Mouse (Mus musculus) kidney, embryonic 15.5 days (tissue): ENCODE measurements around the gene Hoxd9. TPM values are rescaled to one million over a fixed set of nuclear protein-coding genes. Genes with fewer than 3 reads are reported as not detected.

ENCODE experiments used
- ATAC-seq: fragments of 200-750 bp; cut with Nextera tagmentation; replicated peaks from 2 replicates; pipeline ENCODE4 v1.8.0; 2017; ENCODE audit warnings: moderate TSS enrichment; ENCODE audit not compliant: low FRiP score
- H3K27ac ChIP-seq: fragments of 300-500 bp; sonication (generic); 2 replicates; pipeline ENCODE4 v1.5.1; 2015; ENCODE audit warnings: mild to moderate bottlenecking, inconsistent platforms
- H3K27me3 ChIP-seq: fragments of 300-500 bp; sonication (generic); 2 replicates; pipeline ENCODE4 v1.6.1; 2015; ENCODE audit warnings: inconsistent platforms
- H3K36me3 ChIP-seq: fragments of 300-500 bp; sonication (generic); 2 replicates; pipeline ENCODE4 v1.6.1; 2015; ENCODE audit warnings: inconsistent platforms
- H3K4me1 ChIP-seq: fragments of 300-500 bp; sonication (generic); 2 replicates; pipeline ENCODE4 v1.6.1; 2015; ENCODE audit warnings: inconsistent platforms
- H3K4me2 ChIP-seq: fragments of 300-500 bp; sonication (generic); 2 replicates; pipeline ENCODE4 v1.6.1; 2015; ENCODE audit warnings: moderate library complexity, mild to moderate bottlenecking, inconsistent platforms
- H3K4me3 ChIP-seq: fragments of 300-500 bp; sonication (generic); replicated peaks from 2 replicates; pipeline ENCODE4 v1.5.1; 2015; ENCODE audit warnings: mild to moderate bottlenecking, inconsistent platforms
- H3K9ac ChIP-seq: fragments of 300-500 bp; sonication (generic); 2 replicates; pipeline ENCODE4 v1.6.1; 2015; ENCODE audit warnings: mild to moderate bottlenecking, inconsistent platforms
- H3K9me3 ChIP-seq: fragments of 300-500 bp; sonication (generic); replicated peaks from 2 replicates; pipeline ENCODE4 v1.6.1; 2016; ENCODE audit warnings: inconsistent platforms
- WGBS: fragments of 180-500 bp; shearing (Covaris S2); methylation state at CpG from one replicate; pipeline ENCODE4 v1.1.7; 2015; ENCODE audit warnings: mixed read lengths; 5-methylcytosine and 5-hydroxymethylcytosine counted together
- polyA plus RNA-seq: library from polyadenylated mRNA; unstranded; fragments of >200 nt; fragmentation: Nextera tagmentation; extraction: Ambion mirVana; gene quantifications from 2 replicates; pipeline ENCODE4 v1.2.1, GENCODE M21; 2015

Hoxd9 gene
- polyA plus RNA-seq, 1 experiment from 2014 or later: 38.1 TPM

GRCm38 (mm10) chr2:74726973-74727639 is 29.6 kb downstream of the Hoxd9 start:
- peak overlapping the region; percentile 42 for H3K9ac ChIP-seq
- H3K36me3 ChIP-seq: peaks cover 34% of the 10 kb centered on the region
- H3K27me3 ChIP-seq: no peaks in the 10 kb centered on the region
- 9% methylated on average over 43 of the region's 43 CpGs for whole genome bisulfite sequencing
- peaks cover 88% of the 10 kb centered on the region for H3K4me1 ChIP-seq
- no peaks in the 10 kb centered on the region for H3K9me3 ChIP-seq
- H3K27ac ChIP-seq: peak overlapping the region; percentile 85
- H3K4me2 ChIP-seq: peak overlapping the region; percentile 65
- peak overlapping the region; percentile 40 for H3K4me3 ChIP-seq
- ATAC-seq: peak; percentile 3; the same call in 1 of the 2 replicates

DNA sequence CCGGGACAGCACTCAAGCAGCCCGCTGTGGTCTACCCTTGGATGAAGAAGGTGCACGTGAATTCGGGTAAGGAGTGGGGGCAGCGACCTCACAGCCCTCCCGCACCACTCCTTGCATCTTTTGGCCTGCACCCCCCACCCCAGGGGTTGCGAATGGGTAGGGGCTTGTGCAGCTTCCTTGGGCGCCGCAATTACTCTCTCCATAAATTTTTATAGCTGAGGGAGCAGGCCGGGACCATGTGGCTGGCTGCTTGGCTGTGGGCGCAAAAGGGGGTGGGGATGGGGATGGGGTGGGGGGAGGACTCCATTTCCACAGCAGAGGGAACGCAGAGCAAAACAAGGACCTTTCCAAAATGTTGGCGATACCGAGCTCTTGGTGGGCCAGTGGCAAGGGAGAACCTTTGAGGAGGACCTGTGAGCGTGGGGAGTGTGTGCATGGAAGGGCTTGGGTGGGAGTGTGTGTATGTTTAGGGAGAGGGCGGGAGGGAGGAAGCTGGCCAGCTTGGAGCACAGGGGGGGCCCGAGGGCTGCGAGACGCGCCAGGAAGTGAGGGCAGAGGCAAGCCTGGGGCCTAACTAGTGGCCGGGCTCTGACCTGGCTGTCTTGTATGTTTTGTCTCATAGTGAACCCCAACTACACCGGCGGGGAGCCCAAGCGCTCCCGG is 30.2 kb downstream of the Hoxd9 start:
- Histone ChIP-seq H3K4me3 (peak overlapping the region; percentile 40), H3K9me3 (no peaks in the 10 kb centered on the region), H3K9ac (peak overlapping the region; percentile 42), H3K27ac (peak overlapping the region; percentile 85), H3K27me3 (no peaks in the 10 kb centered on the region), H3K4me1 (peaks cover 88% of the 10 kb centered on the region), H3K4me2 (peak overlapping the region; percentile 65), H3K36me3 (peaks cover 34% of the 10 kb centered on the region)
- ATAC-seq: peak; percentile 67
- 10% methylated on average over 25 of the region's 25 CpGs for WGBS

DNA sequence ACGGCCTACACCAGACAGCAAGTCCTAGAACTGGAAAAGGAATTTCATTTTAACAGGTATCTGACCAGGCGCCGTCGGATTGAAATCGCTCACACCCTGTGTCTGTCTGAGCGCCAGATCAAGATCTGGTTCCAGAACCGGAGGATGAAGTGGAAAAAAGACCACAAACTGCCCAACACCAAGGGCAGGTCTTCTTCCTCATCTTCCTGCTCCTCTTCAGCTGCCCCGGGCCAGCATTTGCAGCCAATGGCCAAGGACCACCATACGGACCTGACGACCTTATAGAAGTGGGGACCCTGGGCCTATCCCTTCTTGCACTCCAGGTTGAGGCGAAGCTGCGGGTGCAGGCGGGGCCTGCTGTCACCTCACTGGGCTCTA is 30.8 kb downstream of the Hoxd9 start:
- Histone ChIP-seq H3K9ac (peak overlapping the region; percentile 39), H3K36me3 (peaks cover 34% of the 10 kb centered on the region), H3K27me3 (no peaks in the 10 kb centered on the region), H3K4me1 (peaks cover 88% of the 10 kb centered on the region), H3K27ac (peak overlapping the region; percentile 85), H3K4me3 (peak overlapping the region; percentile 40), H3K9me3 (no peaks in the 10 kb centered on the region), H3K4me2 (peak overlapping the region; percentile 65)
- 29% methylated on average over 13 of the region's 13 CpGs for WGBS
- ATAC-seq: no peak; the same call in 1 of the 2 replicates

- no peak for ATAC-seq
- Histone ChIP-seq H3K36me3 (peaks cover 32% of the 10 kb centered on the region), H3K4me2 (peak overlapping the region; percentile 77), H3K4me3 (no peak overlapping the region), H3K4me1 (peaks cover 88% of the 10 kb centered on the region), H3K9me3 (no peaks in the 10 kb centered on the region), H3K27me3 (peaks cover under 1% of the 10 kb centered on the region; the same call in 1 of the 2 replicates), H3K9ac (no peak overlapping the region), H3K27ac (peak overlapping the region; percentile 60; the same call in 1 of the 2 replicates)
- WGBS: 35% methylated on average over 8 of the region's 8 CpGs
Observed at GRCm38 (mm10) chr2:74730331-74730730, 32.8 kb downstream of the Hoxd9 start.

GRCm38 (mm10) chr2:74731055-74731454 is 33.5 kb downstream of the Hoxd9 start:
- ATAC-seq: no peak
- Histone ChIP-seq H3K4me1 (peaks cover 89% of the 10 kb centered on the region), H3K4me3 (peak overlapping the region; percentile 10; the same call in 1 of the 2 replicates), H3K36me3 (peaks cover 26% of the 10 kb centered on the region), H3K4me2 (peak overlapping the region; percentile 77), H3K27ac (peak overlapping the region; percentile 60), H3K9me3 (no peaks in the 10 kb centered on the region), H3K9ac (peak overlapping the region; percentile 42), H3K27me3 (peaks cover 8% of the 10 kb centered on the region)

- ATAC-seq: no peak
- no peaks in the 10 kb centered on the region for H3K9me3 ChIP-seq
- peak overlapping the region; percentile 77 for H3K4me2 ChIP-seq
- H3K4me3 ChIP-seq: peak overlapping the region; percentile 37
- H3K27me3 ChIP-seq: peaks cover 11% of the 10 kb centered on the region
- WGBS: 29% methylated on average over 9 of the region's 9 CpGs
- peaks cover 21% of the 10 kb centered on the region for H3K36me3 ChIP-seq
- peak overlapping the region; percentile 96 for H3K27ac ChIP-seq
- H3K4me1 ChIP-seq: peaks cover 89% of the 10 kb centered on the region
- H3K9ac ChIP-seq: peak overlapping the region; percentile 35; the same call in 1 of the 2 replicates
Observed at GRCm38 (mm10) chr2:74731799-74732512, 34.4 kb downstream of the Hoxd9 start.

GRCm38 (mm10) chr2:74732513-74733316 is 35.2 kb downstream of the Hoxd9 start:
- peaks cover 14% of the 10 kb centered on the region for H3K27me3 ChIP-seq
- H3K27ac ChIP-seq: peak overlapping the region; percentile 96
- peaks cover 21% of the 10 kb centered on the region for H3K36me3 ChIP-seq
- 2% methylated on average over 52 of the region's 52 CpGs for WGBS
- H3K9me3 ChIP-seq: no peaks in the 10 kb centered on the region
- no peak for ATAC-seq
- peak overlapping the region; percentile 35 for H3K9ac ChIP-seq
- peak overlapping the region; percentile 77 for H3K4me2 ChIP-seq
- H3K4me1 ChIP-seq: peaks cover 89% of the 10 kb centered on the region
- H3K4me3 ChIP-seq: peak overlapping the region; percentile 37

GRCm38 (mm10) chr2:74733317-74733661 is 35.8 kb downstream of the Hoxd9 start:
- H3K9me3 ChIP-seq: no peaks in the 10 kb centered on the region
- peak overlapping the region; percentile 37 for H3K4me3 ChIP-seq
- peaks cover 18% of the 10 kb centered on the region for H3K36me3 ChIP-seq
- WGBS: 3% methylated on average over 15 of the region's 16 CpGs
- peaks cover 20% of the 10 kb centered on the region for H3K27me3 ChIP-seq
- ATAC-seq: no peak
- peaks cover 89% of the 10 kb centered on the region for H3K4me1 ChIP-seq
- peak overlapping the region; percentile 77 for H3K4me2 ChIP-seq
- peak overlapping the region; percentile 96 for H3K27ac ChIP-seq
- peak overlapping the region; percentile 35; the same call in 1 of the 2 replicates for H3K9ac ChIP-seq

GRCm38 (mm10) chr2:74733765-74734164 is 36.2 kb downstream of the Hoxd9 start:
- 15% methylated on average over 6 of the region's 6 CpGs for WGBS
- no peak for ATAC-seq
- Histone ChIP-seq H3K4me1 (peaks cover 89% of the 10 kb centered on the region), H3K9ac (peak overlapping the region; percentile 35; the same call in 1 of the 2 replicates), H3K27me3 (peaks cover 21% of the 10 kb centered on the region), H3K36me3 (peaks cover 14% of the 10 kb centered on the region; the same call in 1 of the 2 replicates), H3K9me3 (no peaks in the 10 kb centered on the region), H3K4me3 (peak overlapping the region; percentile 37), H3K27ac (peak overlapping the region; percentile 96), H3K4me2 (peak overlapping the region; percentile 77)

GRCm38 (mm10) chr2:74734451-74734850 is 36.9 kb downstream of the Hoxd9 start:
- Histone ChIP-seq H3K4me3 (peak overlapping the region; percentile 45), H3K4me2 (peak overlapping the region; percentile 77), H3K9me3 (no peaks in the 10 kb centered on the region), H3K9ac (peak overlapping the region; percentile 25; the same call in 1 of the 2 replicates), H3K27me3 (peaks cover 26% of the 10 kb centered on the region), H3K36me3 (peaks cover 14% of the 10 kb centered on the region; the same call in 1 of the 2 replicates), H3K27ac (peak overlapping the region; percentile 96), H3K4me1 (peaks cover 91% of the 10 kb centered on the region)
- no peak for ATAC-seq
- WGBS: 7% methylated on average over 13 of the region's 13 CpGs
